Mouse (Mus musculus) forebrain, embryonic 10.5 days (tissue): Measurements from ENCODE around the gene Htt. TPM values are rescaled to one million over a fixed set of nuclear protein-coding genes. Genes with fewer than 3 reads are reported as not detected.

Experiments used
- DNase-seq: peaks from one replicate; pipeline ENCODE4 v3.0.0-alpha.2; 2017; ENCODE audit warnings: low spot score; ENCODE audit errors: extremely low spot score
- H3K27ac ChIP-seq: fragments of 300-500 bp; sonication (generic); 2 replicates; pipeline ENCODE4 v1.5.1; 2016; ENCODE audit warnings: mild to moderate bottlenecking
- H3K27me3 ChIP-seq: fragments of 300-500 bp; sonication (generic); 2 replicates; pipeline ENCODE4 v1.6.1; 2016; ENCODE audit warnings: mild to moderate bottlenecking; ENCODE audit not compliant: poor library complexity, severe bottlenecking
- H3K36me3 ChIP-seq: fragments of 300-500 bp; sonication (generic); replicated peaks from 2 replicates; pipeline ENCODE4 v1.6.1; 2016; ENCODE audit warnings: mild to moderate bottlenecking, moderate library complexity
- H3K4me1 ChIP-seq: fragments of 300-500 bp; sonication (generic); 2 replicates; pipeline ENCODE4 v1.6.1; 2016
- H3K4me3 ChIP-seq: fragments of 300-500 bp; sonication (generic); 2 replicates; pipeline ENCODE4 v1.5.1; 2016; ENCODE audit warnings: mild to moderate bottlenecking, moderate library complexity
- H3K9me3 ChIP-seq: fragments of 300-500 bp; sonication (generic); 2 replicates; pipeline ENCODE4 v1.6.1; 2016; ENCODE audit warnings: mild to moderate bottlenecking, moderate library complexity
- whole genome bisulfite sequencing: fragments of 180-500 bp; shearing (Covaris S2); methylation state at CpG from one replicate; pipeline ENCODE4 v1.1.7; 2016; 5-methylcytosine and 5-hydroxymethylcytosine counted together
- microRNA counts: library from miRNA; unstranded; fragments of <30 nt; microRNA quantifications from one replicate; lab custom pipeline; 2017
- microRNA-seq: library from miRNA; unstranded; fragments of <30 nt; microRNA quantifications from one replicate; pipeline ENCODE4, GENCODE M21; 2017
- polyA plus RNA-seq: library from polyadenylated mRNA; unstranded; fragments of >200 nt; fragmentation: Nextera tagmentation; extraction: Ambion mirVana; gene quantifications from 2 replicates; pipeline ENCODE4 v1.2.1, GENCODE M21; 2016

Htt gene
- polyA plus RNA-seq, 1 experiment from 2014 or later: 19.2 TPM

DNA sequence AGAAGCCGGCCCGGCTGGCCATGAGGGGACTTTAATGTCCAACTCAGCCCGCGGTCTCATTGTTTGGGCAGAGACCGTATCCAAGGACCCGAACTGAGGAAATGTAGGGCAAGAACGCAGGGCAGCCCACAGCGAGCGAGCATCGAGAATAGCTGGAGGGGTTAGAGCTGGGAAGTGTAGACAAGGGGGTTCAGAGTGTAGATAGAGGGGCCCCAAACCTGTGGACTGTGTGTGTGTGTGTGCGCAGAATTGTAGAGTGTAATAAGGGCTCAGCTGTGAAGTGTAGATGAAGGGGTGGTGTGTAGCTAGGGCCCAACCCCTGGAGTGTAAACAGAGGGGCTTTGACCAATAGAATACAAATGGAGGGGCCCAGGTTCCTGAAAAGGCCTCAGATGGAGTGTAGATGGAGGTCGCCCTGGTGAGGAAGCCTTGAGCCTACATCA is 188.2 kb downstream of the Htt start:
- WGBS: under 1% methylated on average over 12 of the region's 12 CpGs
- peaks cover 13% of the 10 kb centered on the region for H3K9me3 ChIP-seq
- peak overlapping the region; percentile 88 for H3K4me3 ChIP-seq
- peak overlapping the region; percentile 99 for H3K27ac ChIP-seq
- peaks cover 40% of the 10 kb centered on the region for H3K36me3 ChIP-seq
- H3K27me3 ChIP-seq: no peaks in the 10 kb centered on the region
- H3K4me1 ChIP-seq: peaks cover 59% of the 10 kb centered on the region
- DNase-seq: peak; percentile 60

DNA sequence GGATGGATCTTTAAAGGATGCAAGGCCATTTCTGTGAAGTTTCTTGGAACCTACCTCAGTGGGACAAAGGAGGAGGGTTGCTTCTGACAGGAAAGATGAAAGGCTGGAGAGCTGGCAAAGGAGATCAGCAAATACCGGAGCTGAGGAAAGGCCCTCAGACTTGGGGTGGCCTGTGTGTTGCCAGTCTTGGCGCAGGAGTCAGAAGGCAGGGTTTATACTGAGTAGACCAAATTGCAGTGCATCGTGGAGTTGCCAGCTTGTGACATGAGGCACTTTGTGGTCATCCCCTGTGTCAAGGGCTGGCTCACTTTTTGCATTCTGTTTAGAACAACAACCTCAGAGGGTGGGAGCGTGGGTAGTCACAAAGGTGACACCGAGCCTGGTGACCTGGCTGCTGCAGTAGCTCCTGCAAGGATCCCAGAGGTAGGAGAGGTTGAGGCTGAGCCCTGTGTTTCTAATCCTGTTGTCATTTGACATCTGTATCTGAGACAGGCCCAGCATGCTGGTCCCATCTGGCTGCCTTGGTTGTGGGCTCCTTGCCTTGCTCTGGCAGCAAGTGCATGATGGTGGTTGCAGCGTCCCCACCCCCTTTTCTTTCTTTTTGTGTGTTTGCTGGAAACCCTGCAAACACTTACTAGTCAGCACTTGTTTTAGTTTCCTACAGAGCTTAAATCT is 189.1 kb downstream of the Htt start:
- peak overlapping the region; percentile 88 for H3K4me3 ChIP-seq
- H3K27ac ChIP-seq: peak overlapping the region; percentile 99
- H3K4me1 ChIP-seq: peaks cover 59% of the 10 kb centered on the region
- peaks cover 49% of the 10 kb centered on the region for H3K36me3 ChIP-seq
- no peak for DNase-seq
- peaks cover 13% of the 10 kb centered on the region for H3K9me3 ChIP-seq
- H3K27me3 ChIP-seq: no peaks in the 10 kb centered on the region
- 86% methylated on average over 6 of the region's 6 CpGs for WGBS

DNA sequence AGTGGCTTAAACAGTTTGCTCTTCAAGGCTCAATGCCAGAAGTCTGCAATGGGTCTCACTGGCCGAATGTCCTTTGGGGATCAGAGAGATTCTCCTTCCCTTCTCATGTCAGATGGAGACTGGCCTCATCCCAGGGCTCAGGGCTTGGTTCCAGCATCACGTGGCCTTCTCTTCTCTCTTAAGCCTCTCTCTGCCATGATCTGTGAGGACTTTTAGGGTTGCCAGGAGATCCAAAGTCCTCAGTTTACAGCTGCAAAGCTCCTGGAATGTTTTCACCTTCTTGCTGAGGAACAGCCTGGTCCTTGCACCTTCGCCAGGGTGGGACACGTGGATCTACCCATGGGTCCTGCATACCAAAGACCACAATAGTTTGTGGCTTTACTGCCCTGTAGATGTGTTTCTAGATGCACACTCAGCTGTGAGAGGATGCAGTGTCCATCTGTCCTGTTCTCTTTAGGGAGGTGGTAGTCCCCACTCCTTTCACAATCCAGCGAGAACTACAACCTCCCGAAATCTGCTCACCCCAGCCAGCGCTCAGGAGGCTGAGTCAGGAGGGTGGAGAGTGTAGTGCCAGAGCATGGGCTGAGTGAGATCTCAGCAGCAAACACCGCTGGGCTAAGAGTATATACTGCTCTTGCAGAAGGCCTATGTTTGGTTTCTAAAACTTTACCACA is 189.8 kb downstream of the Htt start:
- 96% methylated on average over 8 of the region's 8 CpGs for WGBS
- peaks cover 13% of the 10 kb centered on the region for H3K9me3 ChIP-seq

GRCm38 (mm10) chr5:34954508-34954907 is 193.0 kb downstream of the Htt start:
- Histone ChIP-seq H3K27me3 (no peaks in the 10 kb centered on the region), H3K9me3 (peaks cover 13% of the 10 kb centered on the region), H3K4me3 (no peak overlapping the region), H3K4me1 (peaks cover 66% of the 10 kb centered on the region), H3K27ac (peak overlapping the region; percentile 41; the same call in 1 of the 2 replicates), H3K36me3 (peaks cover 81% of the 10 kb centered on the region)
- DNase-seq: no peak
- WGBS: 92% methylated on average over 6 of the region's 6 CpGs

More for the DNA sequence above, 189.8 kb downstream of the Htt start:
- Histone ChIP-seq H3K36me3 (peaks cover 55% of the 10 kb centered on the region), H3K27me3 (no peaks in the 10 kb centered on the region), H3K27ac (peak overlapping the region; percentile 99), H3K4me1 (peaks cover 59% of the 10 kb centered on the region), H3K4me3 (peak overlapping the region; percentile 88)
- no peak for DNase-seq

DNA sequence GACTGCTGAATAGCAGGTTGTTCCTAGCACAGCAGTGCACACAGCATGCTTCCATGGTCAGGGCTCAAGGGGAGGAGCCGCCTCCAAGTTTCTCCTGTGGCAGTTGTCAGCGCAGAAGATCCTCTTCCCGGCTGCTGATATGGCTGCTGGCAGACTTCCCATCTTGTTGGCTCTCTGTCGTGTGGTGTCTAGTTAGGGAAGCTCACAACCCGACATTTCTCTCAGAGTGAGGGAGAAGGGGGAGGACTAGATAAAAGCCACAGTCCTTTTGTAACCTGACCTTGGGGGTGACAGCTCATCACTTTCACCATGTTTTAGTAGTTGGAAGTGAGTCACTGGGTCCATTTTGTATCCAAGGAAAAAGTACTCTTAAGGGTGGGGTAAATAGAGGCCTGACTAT is 194.1 kb downstream of the Htt start:
- Histone ChIP-seq H3K36me3 (peaks cover 80% of the 10 kb centered on the region), H3K27ac (no peak overlapping the region), H3K27me3 (no peaks in the 10 kb centered on the region), H3K9me3 (peaks cover 13% of the 10 kb centered on the region), H3K4me1 (peaks cover 65% of the 10 kb centered on the region), H3K4me3 (no peak overlapping the region)
- 92% methylated on average over 5 of the region's 5 CpGs for WGBS
- DNase-seq: no peak

DNA sequence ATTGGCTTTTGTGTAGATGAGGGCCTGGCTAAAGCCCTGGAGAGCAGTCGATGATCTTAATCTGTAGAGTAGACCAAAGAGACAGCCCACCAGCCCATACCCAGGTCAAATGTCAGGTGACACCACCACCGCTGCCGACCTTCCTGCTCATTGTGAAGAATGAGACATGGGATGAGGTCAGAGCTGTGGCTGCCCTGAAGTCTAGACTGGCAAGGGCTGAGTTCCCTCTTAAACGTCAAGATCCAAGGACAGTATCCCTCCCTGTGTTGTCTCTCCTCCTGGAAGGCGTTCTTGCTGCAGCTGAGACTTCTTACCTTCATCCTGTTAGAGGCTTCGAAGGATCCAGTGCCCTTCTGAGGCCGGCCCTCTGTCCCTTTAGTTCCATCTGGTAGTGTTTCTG is 194.6 kb downstream of the Htt start:
- Histone ChIP-seq H3K27me3 (no peaks in the 10 kb centered on the region), H3K4me3 (no peak overlapping the region), H3K4me1 (peaks cover 60% of the 10 kb centered on the region), H3K9me3 (peaks cover 13% of the 10 kb centered on the region), H3K27ac (no peak overlapping the region), H3K36me3 (peaks cover 76% of the 10 kb centered on the region)
- WGBS: 87% methylated on average over 7 of the region's 7 CpGs
- no peak for DNase-seq

DNA sequence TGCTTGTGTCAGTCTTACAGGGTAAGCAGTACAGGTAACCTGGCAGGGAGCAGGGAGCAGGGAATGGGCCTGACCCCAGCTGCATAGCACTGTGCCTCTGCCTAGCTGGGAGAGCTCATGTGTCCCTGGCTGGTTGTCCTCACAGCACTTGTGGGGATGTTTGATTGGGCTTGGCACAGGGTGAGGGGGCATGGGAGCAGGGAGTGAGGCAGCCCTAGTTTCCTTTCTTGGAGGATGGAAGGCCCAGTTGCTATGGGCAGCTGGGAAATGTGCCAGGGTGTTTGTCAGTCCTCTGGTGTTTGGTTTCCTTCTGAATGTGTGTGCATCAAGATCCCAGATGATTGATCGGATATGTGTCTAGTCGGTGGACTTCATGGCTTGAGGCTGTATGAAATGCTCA is 195.5 kb downstream of the Htt start:
- Histone ChIP-seq H3K36me3 (peaks cover 73% of the 10 kb centered on the region), H3K4me3 (no peak overlapping the region), H3K27ac (no peak overlapping the region), H3K4me1 (peaks cover 64% of the 10 kb centered on the region), H3K27me3 (no peaks in the 10 kb centered on the region), H3K9me3 (peaks cover 13% of the 10 kb centered on the region)
- 98% methylated on average over 2 of the region's 2 CpGs for WGBS
- no peak for DNase-seq

DNA sequence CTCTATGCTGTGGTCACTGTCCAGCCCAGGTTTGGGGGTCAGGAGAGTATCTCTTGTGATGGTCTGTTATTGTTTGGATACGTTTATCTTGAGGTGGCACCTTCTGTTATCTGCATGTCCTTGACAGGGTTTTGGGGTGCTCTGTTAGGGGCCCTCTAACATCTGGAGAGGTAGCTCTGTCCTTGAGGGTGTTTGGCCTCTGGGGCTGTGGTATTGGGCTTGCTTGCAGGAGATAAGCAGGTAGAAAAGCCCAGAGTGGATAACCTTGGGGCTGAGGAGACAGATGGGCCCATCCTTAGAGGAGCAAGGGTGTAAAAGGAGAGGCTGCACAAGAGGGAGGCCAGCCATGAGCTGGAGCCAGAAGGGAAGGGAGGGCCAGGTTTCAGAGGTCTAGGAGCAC is 198.5 kb downstream of the Htt start:
- DNase-seq: no peak
- H3K27ac ChIP-seq: peak overlapping the region; percentile 63
- H3K36me3 ChIP-seq: peaks cover 53% of the 10 kb centered on the region
- 92% methylated on average over 1 of the region's 1 CpGs for WGBS
- H3K27me3 ChIP-seq: no peaks in the 10 kb centered on the region
- no peaks in the 10 kb centered on the region for H3K9me3 ChIP-seq
- no peak overlapping the region for H3K4me3 ChIP-seq
- H3K4me1 ChIP-seq: peaks cover 48% of the 10 kb centered on the region

MicroRNA genes within 50 kb of the gene (microRNA counts, 519-probe panel; counts per million panel counts)
- microRNA mmu-miR-467g (lab: Ali Mortazavi, UCI): 341 counts per million, percentile 65 among the panel's probes with 10 or more counts

Small RNAs within 50 kb of the gene (microRNA-seq; reads per million reads assigned to microRNA genes)
- gene Mir467g: not detected

Other genes with a start within 250 kb of the Htt start
- gene Tnip2, start 247.7 kb upstream of the Htt start, polyA plus RNA-seq: 6.1 and 6.7 TPM in 2 replicates
- 7.7 and 11.7 TPM in 2 replicates for gene Sh3bp2, start 235.9 kb upstream of the Htt start, polyA plus RNA-seq
- gene Add1, start 188.1 kb upstream of the Htt start, polyA plus RNA-seq: 182 and 186 TPM in 2 replicates
- 95.5 and 97.8 TPM in 2 replicates for gene Mfsd10, start 124.5 kb upstream of the Htt start, polyA plus RNA-seq
- 31.7 and 33.9 TPM in 2 replicates for gene Nop14, start 101.6 kb upstream of the Htt start, polyA plus RNA-seq
- gene Grk4, start 101.4 kb upstream of the Htt start, polyA plus RNA-seq: 1.1 and 1.5 TPM in 2 replicates
- gene Msantd1, start 146.3 kb downstream of the Htt start, polyA plus RNA-seq: 0.55 and 1.2 TPM in 2 replicates
- 57.6 and 59.8 TPM in 2 replicates for gene Rgs12, start 187.7 kb downstream of the Htt start, polyA plus RNA-seq